Mouse (Mus musculus): ENCODE data around the gene Vmn1r65. TPM values are rescaled to one million over a fixed set of nuclear protein-coding genes. Genes with fewer than 3 reads are reported as not detected.

The Vmn1r65 gene
- not detected in 2 replicates for polyA plus RNA-seq (2015; fragmentation: Nextera tagmentation; extraction: Ambion mirVana)

GRCm38 (mm10) chr7:6010910-6011309 lies at the start of gene Vmn1r65:
Gene Vmn1r65, minus strand, starts transcription at chr7:6011010.

GRCm38 (mm10) chr7:6044861-6045260 lies 34.1 kb upstream of the Vmn1r65 start, which contains the start of gene Nlrp4c:
Gene Nlrp4c, plus strand, starts transcription at chr7:6045161.

Other genes starting within 250 kb of the Vmn1r65 start
- not detected in 2 replicates for gene Vmn1r63, start 205.6 kb downstream of the Vmn1r65 start, polyA plus RNA-seq (2015; fragmentation: Nextera tagmentation; extraction: Ambion mirVana)
- not detected in 2 replicates for gene Vmn1r64, start 126.5 kb downstream of the Vmn1r65 start, polyA plus RNA-seq (2015; fragmentation: Nextera tagmentation; extraction: Ambion mirVana)
- gene Nlrp4c, start 34.2 kb upstream of the Vmn1r65 start, polyA plus RNA-seq (2015; fragmentation: Nextera tagmentation; extraction: Ambion mirVana), result not detected in 2 replicates
- gene Zfp787, start 145.0 kb upstream of the Vmn1r65 start, polyA plus RNA-seq (2015; fragmentation: Nextera tagmentation; extraction: Ambion mirVana), result 95.1 and 95.9 TPM in 2 replicates
- 38.5 and 48.4 TPM in 2 replicates for gene Zfp444, start 161.2 kb upstream of the Vmn1r65 start, polyA plus RNA-seq (2015; fragmentation: Nextera tagmentation; extraction: Ambion mirVana)
- not detected in 2 replicates for gene Galp, start 186.1 kb upstream of the Vmn1r65 start, polyA plus RNA-seq (2015; fragmentation: Nextera tagmentation; extraction: Ambion mirVana)
- not detected in 2 replicates for gene Zscan5b, start 211.3 kb upstream of the Vmn1r65 start, polyA plus RNA-seq (2015; fragmentation: Nextera tagmentation; extraction: Ambion mirVana)
- gene Epp13, start 241.7 kb upstream of the Vmn1r65 start, polyA plus RNA-seq (2015; fragmentation: Nextera tagmentation; extraction: Ambion mirVana), result 0.21 TPM in 1 of 2 replicates, not detected in the other

All from adrenal gland, postnatal 0 days (tissue).